Mouse (Mus musculus) T-helper 17 cell (primary cell): ENCODE measurements around the gene Mrm1.
"Not testable (repeated sequence)": the region's sequence is repeated elsewhere in the genome, so short reads cannot be mapped to it uniquely, and the experiment has no call there.

Source experiments
- in situ Hi-C, 2 experiments: fragments of 300-600 bp; cut with MboI, MseI; formaldehyde crosslinking; loops; 1 replicate in 1 of 2; 2 replicates in 1 of 2; pipeline ENCODE4 v1.15.1; 2025; ENCODE audit warnings: high pct_unique_total_duplicates in 2 of 2

The Mrm1 gene

GRCm38 (mm10) chr11:84818961-84819692 lies at the start of gene Mrm1:
Gene Mrm1 (minus strand): TSS chr11:84819515.
- in situ Hi-C loops = loop anchor here in 1 of 2 experiments (10.0 kb wide), 1 partner anchor 304 kb away; the partner anchor contains the start of gene Aatf

- in situ Hi-C loops = loop anchor here in 1 of 2 experiments (5.0 to 25.0 kb wide), 2 partner anchors 37 to 1818 kb away; partner anchors contain the start of genes Ptrh2 and Vmp1
Observed at GRCm38 (mm10) chr11:84868786-84869259, 49.5 kb upstream of the Mrm1 start.

DNA sequence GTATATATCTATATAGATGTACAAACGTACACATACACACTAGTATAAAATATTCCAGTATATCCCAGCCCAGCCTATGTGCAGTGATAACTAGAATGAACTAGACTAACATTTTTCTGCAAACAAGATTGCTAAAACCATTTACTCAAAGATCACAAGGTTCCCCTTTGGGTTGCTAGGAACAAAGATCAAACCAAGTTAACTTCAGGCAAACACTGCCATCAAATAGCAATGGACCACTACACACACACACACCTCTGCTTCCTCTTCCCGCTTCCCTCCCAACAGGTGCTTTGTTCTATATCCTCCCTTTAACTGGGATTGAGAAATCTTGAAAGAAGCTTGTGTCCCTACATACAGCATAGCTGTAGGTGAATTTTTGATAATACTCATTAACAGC lies 48.3 kb upstream of the Mrm1 start:
- in situ Hi-C loops = loop anchor here in 1 of 2 experiments (5.0 to 25.0 kb wide), 2 partner anchors 35 to 1820 kb away; partner anchors contain the start of genes Ptrh2 and Vmp1

DNA sequence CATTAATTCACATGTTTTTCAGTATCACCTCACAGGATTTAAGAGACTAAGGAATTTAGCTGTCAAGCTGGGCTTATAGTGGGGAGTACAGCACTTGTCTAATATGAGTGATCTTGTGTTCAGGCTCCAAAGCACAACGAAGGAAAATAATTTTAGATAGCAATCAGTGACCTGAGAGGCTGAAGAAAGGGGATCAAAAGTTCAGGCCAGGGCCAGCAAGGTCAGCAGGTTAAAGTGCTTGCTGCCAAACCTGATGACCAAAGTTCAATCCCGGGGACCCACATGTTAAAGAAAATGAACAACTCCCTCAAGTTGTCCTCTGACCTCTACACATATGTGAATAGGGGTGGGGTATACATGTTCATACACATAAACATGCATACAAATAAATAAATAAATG lies 46.0 kb upstream of the Mrm1 start:
- in situ Hi-C loops = loop anchor here in 1 of 2 experiments (5.0 to 25.0 kb wide), 2 partner anchors 33 to 1822 kb away; partner anchors contain the start of genes Ptrh2 and Vmp1

GRCm38 (mm10) chr11:84855285-84855684 lies 36.0 kb upstream of the Mrm1 start:
- in situ Hi-C loops = loop anchor here in 1 of 2 experiments (25.0 kb wide), 1 partner anchor 1832 kb away; the partner anchor contains the start of genes Ptrh2 and Vmp1

- in situ Hi-C loops = no loop called here
Observed at GRCm38 (mm10) chr11:84847475-84848090, 28.3 kb upstream of the Mrm1 start.

DNA sequence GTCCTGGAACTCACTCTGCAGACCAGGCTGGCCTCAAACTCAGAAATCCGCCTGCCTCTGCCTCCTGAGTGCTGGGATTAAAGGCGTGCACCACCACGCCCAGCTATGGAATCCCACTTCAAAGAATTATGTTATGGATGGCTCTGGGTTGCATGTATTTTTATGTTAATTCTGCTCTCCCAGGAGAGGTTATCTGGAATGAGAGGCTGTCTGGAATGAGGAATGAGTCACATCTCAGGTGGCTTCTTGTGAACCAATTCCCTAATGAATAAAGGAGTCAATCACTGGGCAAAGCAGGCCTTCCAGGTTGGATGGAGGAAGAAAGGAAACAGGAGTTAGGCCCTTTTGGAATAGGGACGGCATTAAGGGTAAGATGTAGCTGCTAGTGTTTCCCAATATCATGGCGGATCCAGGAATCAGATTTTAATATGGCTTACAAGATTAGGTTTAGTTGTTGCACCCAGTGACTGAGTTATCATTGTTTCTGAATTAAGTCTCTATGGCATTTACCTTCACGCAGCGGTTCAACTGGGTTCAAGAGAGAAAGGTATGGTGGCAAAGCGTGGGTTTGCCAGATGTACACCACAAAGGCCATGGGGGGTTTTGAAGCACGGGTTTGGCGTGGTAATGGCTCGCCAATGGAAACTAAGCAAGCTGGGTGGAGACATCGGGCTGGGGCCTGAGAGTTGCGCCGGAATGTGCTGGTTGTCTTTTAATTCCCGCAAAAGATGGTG lies 27.6 kb upstream of the Mrm1 start:
- in situ Hi-C loops = no loop called here

DNA sequence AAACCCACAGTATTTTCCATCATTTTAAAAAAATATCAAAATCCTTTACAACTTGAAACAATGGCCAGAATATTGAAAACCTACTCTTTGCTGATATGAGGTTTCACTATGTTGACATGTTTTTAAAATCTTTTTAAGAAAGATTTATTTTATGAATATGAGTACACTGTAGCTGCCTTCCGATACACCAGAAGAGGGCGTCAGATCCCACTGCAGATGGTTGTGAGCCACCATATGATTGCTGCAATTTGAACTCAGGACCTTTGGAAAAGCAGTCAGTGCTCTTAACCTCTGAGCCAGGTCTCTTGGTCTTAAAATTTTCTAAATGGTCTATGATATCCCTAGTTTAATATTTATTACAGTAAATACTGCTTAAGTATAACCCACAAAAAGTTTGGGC lies 20.0 kb upstream of the Mrm1 start:
- in situ Hi-C loops = no loop called here

GRCm38 (mm10) chr11:84829495-84829894 lies 10.2 kb upstream of the Mrm1 start:
- in situ Hi-C loops = not testable (repeated sequence)

GRCm38 (mm10) chr11:84828516-84829399 lies 9.4 kb upstream of the Mrm1 start, which contains the start of gene Dhrs11:
Gene Dhrs11 (minus strand): TSS chr11:84828994.
- in situ Hi-C loops = no loop called here

DNA sequence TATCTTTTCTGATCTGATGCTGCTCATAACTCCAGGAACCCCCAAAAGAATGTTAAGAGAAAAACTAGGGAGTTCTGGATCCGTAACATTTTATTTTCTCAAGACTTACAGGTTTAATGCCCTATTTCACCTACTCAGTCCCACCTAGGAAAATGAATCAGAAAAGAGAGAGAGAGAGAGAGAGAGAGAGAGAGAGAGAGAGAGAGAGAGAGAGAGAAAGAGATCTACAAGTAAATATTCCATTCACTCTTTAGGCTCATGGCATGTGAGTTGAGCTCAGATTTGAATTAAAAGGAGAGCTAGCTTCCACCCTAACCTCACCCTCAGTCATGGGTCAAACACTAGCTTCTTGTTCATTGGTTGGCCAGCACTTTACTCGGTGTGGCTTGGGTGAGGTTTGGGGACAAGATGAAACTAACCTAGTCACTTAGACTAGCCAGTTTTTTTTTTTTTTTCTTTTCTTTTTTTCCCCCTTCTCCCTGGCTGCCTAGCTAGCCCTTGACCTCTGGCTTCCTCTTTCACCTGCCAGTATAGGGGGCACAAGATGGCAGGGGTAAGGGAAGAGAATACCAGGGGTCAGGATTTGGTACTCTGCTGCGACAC lies 8.7 kb upstream of the Mrm1 start:
- in situ Hi-C loops = no loop called here

DNA sequence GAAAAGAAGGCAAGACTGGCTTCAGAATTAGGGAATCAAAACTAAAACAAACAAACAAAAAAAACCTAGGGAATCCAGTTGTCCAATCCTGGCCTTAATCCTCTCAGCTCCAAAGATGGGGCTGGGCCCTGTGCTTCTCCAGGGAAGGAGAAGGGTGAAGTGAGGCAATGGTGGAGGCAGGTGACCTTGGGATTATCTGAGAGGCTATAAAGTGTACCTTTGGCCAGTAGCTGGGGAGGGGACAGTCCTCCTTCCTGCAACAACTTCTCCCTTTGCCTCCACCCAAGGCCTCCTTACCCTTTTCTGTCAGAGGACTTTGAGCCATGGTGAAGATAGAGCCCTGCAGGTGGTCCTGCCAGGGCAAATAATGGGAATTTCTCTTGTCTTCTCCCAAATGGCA lies 8.2 kb upstream of the Mrm1 start:
- in situ Hi-C loops = no loop called here

- in situ Hi-C loops = no loop called here
Observed at GRCm38 (mm10) chr11:84826185-84826584, 6.9 kb upstream of the Mrm1 start.

DNA sequence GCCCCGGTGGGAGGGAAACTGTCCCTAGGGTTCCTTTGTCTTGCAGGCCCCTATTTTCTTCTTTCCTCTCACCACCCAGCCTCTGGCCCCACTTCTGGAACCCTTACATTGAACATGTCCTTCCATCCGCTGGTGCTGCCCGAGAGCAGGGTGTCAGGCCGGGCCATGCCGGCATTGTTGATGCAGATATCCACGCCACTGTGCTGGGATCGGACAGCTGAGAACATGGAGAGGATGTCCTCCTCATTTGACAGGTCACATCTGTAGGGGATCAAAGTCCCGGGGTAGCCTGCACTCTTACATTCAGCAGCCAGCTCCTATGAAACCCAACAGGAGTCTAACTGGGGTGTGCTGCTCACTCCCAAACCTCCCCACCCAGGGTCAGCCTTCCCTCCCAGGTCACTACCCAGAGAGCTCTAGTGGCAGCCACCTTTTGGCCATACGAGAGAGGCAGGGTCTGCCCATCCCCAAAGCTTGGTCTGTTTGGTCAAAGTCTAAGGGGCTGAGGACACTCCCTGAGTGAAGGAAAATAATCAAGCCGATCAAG lies 6.0 kb upstream of the Mrm1 start:
- in situ Hi-C loops = no loop called here

GRCm38 (mm10) chr11:84823484-84823897 lies 4.2 kb upstream of the Mrm1 start:
- in situ Hi-C loops = no loop called here

- in situ Hi-C loops = no loop called here
Observed at GRCm38 (mm10) chr11:84822487-84822886, 3.2 kb upstream of the Mrm1 start.

- in situ Hi-C loops = no loop called here
Observed at GRCm38 (mm10) chr11:84821131-84821770, 1.9 kb upstream of the Mrm1 start.

DNA sequence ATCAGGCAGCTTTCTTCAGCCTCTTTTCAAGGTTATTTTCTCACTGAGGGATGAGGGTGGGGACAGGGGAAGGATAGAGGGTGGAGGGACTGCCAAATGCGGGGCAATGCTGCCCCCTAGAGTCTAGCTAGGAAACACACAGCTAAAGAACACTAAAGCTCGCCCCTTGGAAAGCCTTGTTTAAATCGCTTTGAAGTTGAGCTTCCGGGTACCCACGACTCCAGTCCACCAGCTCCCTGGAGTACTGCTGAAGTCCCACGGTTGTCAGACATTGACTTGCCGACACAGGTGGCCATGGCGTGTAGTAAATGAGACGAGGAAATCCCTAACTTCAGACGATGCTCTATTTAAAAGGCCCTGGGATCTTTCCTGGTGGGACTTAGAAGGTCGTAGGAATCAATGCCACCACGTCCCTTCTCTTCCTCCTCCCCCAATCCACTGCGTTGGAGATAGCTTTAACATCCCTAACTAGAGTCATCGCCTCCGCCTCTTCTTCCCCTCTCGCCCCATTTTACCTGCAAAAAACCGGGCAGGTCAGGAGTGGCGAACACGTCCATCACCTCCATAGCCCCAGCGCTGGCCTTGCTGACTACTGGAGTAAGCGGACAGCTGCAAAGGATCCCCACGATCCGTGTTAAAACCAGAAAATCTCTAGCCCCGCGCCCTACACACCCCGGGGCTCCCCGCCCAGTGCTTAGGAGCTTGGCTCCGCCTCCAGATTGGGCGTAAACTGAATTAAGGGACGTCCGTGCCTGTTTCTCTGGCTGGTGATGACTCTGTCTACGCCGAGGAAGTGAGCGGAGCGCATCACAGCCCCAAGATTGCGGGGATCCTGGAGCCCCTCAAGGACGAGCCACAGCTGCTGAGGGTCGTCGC lies 992 bp downstream of the Mrm1 start:
- in situ Hi-C loops = loop anchor here in 1 of 2 experiments (10.0 kb wide), 1 partner anchor 304 kb away; the partner anchor contains the start of gene Aatf
